Mouse (Mus musculus): Measurements from ENCODE around the gene Fgd5.
A peak's percentile ranks its signal among the peaks of the same experiment; 100 is the strongest.

The Fgd5 gene

DNA sequence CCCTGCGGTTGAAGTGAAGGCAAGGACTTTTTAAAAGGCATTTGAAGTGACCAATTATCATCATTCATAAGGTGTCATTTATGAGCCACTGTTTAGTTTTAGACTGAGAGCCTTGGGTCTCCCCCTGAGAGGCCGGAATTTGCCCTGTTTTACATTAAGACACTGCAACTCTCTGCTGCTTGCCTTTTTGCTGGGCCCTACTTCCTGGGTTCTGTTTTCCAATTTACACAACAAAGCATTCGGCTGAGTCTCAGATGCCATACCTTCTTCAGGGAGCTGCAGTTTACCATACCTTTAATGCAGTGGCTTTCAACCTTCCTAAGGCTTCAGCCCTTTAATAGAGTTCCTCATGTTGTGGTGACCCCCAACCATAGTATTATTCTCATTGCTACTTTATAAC lies 26.1 kb downstream of the Fgd5 start:
- DNase-seq (ENCODE audit: low spot score in 2 of 2), result no peak

DNA sequence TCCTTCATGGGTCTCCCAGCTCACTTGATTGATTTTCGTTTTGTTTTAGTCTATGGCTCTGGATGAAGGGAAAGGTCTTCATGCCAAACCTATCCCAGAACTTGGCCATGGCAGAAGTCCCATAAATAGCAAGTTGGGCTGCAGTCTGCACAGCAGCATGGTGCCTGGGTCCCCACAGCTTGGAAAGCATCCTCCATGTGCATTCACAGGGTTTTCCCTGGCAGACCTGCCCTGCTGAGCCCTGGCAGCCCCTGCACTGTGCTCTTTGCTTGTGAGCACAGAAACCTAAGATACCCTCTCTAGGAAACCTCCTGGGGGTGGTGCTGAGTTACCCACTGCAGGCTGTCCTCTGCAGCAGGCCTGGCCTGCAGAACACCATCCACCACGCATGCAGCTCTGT lies 32.2 kb downstream of the Fgd5 start:
- DNase-seq (ENCODE audit: low spot score in 2 of 2), result no peak

- no peak for DNase-seq (ENCODE audit: low spot score in 2 of 2)
Observed at GRCm38 (mm10) chr6:92012413-92012812, 33.7 kb downstream of the Fgd5 start.

DNA sequence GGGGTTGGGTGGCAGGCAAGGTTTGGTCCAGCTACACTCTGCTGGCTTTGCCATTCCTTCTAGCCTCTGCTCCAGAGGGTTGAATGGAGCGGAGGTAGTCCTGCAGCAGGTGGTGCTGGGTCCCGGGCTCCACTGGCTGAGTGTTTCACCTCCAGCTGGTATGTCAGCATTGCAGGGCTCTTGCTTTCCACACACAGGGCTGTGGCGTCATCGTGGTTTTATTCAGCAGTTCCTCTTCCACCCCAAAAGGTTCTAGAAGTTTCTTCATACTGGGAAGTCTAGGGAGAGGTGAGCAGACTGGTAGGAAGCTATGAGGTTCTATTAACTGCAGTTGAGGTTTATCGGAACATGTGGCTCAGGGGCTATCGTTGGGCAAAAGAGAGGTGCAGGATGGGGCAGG lies 34.4 kb downstream of the Fgd5 start:
- no peak for DNase-seq (ENCODE audit: low spot score in 2 of 2)

GRCm38 (mm10) chr6:92013620-92014019 lies 34.9 kb downstream of the Fgd5 start:
- DNase-seq (ENCODE audit: low spot score in 2 of 2), result no peak

DNA sequence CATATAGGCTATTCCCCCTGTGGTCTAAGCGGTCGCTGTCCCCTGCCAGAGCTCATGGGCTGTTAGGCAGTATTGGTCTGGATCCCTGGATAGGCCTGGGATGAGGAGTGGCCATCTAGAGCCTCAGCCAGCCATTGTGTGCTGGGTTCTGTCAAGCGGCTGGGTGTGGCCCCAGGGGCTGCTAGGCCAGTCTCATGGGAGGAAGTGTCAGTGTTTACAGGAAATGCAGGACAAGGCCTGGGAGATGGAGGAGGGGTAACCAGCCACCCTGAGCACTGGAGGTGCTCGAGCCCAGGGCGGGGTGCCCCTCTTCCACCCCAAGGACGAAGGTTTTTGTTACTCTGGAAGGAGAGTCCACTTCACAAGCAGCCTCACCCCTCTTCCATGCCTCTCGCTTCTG lies 36.3 kb downstream of the Fgd5 start:
- no peak for DNase-seq (ENCODE audit: low spot score in 2 of 2)

DNA sequence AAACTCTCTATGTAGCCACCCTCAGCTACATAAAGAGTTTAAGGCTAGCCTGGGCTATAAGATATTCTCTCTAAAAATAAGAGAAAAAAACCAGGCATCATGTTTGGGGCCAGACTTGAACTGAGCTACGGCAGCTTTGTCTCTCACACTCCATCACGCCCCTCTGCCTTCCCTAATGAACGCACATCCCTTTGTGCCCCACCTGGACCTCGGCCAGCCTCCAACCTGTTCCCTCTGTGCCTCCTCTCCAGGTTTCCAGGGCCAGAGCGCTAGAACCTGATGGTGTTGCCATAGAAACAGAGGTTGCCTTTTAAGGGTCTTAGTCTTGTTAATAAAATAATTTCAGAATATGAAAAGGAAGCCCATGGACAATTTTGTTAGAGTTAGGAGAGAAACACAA lies 37.2 kb downstream of the Fgd5 start:
- DNase-seq (ENCODE audit: low spot score in 2 of 2), result no peak

- no peak for DNase-seq (ENCODE audit: low spot score in 2 of 2)
Observed at GRCm38 (mm10) chr6:92016738-92017137, 38.1 kb downstream of the Fgd5 start.

DNA sequence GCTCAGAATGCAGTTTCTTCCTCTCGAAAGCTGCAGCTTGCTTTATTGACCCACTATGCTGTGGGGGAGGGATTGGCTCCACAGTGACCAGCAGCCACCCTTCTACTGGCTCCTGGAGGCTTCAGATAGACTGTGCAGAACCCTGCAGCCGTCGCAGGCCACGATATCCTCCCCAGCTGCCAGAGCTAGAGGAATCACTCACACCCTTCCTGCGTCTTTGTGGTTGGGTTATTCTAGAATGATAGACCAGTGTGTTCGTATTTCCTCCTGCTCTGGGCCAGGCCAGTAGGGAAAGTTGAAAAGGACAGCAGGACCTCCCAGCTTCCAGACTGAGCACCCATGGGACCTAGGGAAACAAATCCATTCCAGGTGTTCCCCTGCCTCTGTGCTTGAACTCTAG lies 39.7 kb downstream of the Fgd5 start:
- DNase-seq (ENCODE audit: low spot score in 2 of 2), result no peak

DNA sequence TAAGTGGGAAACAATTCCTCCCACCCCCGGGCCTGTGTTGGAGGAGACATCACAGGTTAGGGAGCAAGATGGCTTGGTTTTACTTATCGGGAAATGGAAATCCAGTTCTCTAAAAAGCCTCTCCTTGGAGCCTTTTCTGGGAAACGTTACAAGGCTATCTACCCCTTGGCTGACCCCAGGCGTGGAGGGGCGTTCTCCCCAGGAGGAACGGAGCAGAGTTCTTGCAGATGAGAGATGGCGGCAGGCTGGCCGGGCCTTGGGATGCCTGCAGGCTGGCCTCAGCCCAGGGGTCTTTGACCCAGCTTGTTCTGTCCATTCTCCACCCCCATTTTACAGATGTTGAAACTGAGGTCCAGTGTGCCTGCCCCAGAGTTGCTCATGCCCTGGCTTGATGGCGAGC lies 42.4 kb downstream of the Fgd5 start:
- peak in 1 of 2 experiments; percentile 54 for DNase-seq (ENCODE audit: low spot score in 2 of 2)

GRCm38 (mm10) chr6:92021506-92021905 lies 42.8 kb downstream of the Fgd5 start:
- DNase-seq (ENCODE audit: low spot score in 2 of 2), result peak in 1 of 2 experiments; percentile 35

DNA sequence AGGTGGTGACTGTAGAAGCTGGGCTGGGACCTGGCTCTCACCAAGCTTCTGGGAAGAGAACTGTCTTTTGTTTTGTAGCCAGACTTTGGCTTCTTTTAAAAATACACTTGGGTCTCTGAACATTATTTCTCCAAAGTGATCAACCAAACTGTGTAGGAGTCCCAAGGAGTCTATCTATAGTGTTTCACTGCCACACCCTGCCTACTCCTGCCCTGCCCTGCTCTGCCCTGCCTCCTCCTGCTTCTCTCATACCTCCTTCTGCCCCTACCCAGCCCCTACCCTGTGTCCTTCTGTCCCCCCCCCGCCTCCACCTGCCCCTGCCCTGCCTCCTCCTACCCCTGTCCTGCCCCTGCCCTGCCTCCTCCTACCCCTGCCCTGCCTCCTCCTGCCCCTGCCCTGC lies 46.6 kb downstream of the Fgd5 start:
- no peak for DNase-seq (ENCODE audit: low spot score in 2 of 2)

DNA sequence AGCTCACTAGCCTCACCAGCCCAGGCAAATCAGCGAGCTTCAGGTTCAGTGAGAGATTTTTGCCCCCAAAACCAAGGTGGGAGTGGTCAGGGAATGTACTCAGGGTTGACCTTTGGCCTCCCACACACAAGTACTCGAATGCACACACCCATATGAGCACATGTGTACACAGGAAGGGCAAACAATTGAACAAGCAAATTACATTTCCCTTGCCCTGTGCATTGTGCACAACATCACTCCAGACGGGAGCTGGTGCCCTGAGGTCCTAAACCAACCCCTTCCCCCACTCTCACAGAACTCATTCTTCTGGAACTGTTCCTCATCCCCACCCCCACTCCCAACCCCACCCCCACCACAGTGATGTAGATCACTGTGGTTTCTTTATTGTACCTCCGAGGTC lies 48.7 kb downstream of the Fgd5 start:
- DNase-seq (ENCODE audit: low spot score in 2 of 2), result no peak

DNA sequence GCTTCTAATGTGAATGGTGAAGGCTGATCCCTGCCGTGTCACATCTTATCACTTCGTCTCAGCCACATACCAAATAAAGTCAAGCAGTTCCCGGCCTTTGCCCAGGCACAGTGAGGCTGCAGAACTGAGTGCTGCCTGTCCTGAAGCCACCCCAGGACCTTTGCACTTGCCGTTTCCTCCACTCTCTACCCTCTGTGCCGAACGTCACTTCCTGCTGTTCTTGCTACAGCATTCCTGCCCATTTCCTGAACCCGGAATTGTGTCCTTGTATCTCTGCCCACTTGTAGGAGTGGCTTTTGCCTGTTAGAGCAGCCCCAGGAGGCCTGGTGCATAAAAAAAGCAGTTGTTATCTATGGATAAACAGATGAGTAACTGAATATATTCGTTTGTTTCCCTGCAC lies 52.0 kb downstream of the Fgd5 start:
- DNase-seq (ENCODE audit: low spot score in 2 of 2), result no peak

DNA sequence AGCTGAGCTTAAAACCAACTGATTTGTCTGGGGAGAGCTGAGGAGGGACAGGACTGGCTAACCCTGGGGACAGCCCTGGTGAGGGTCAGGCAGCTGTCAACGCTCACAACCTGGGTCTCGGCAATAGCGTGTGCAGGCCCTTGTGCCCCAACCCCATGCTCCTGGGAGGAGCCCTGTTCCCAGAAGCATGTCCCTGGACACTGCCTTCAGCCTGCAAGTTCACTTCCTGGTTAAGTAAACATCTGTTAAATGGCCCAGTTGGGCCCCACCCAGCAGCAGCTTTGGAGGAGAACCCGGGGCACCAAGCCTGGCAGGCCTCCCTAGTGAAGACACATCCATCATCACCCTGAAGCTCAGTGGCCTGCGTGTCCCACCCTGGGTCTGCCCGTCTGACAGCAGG lies 56.0 kb downstream of the Fgd5 start:
- DNase-seq (ENCODE audit: low spot score in 2 of 2), result peak; percentile 27 to 31

- no peak for DNase-seq (ENCODE audit: low spot score in 2 of 2)
Observed at GRCm38 (mm10) chr6:92036372-92036771, 57.7 kb downstream of the Fgd5 start.

GRCm38 (mm10) chr6:92038158-92038557 lies 59.5 kb downstream of the Fgd5 start:
- DNase-seq (ENCODE audit: low spot score in 2 of 2), result no peak

GRCm38 (mm10) chr6:92041271-92041670 lies 62.6 kb downstream of the Fgd5 start:
- no peak for DNase-seq (ENCODE audit: low spot score in 2 of 2)

DNA sequence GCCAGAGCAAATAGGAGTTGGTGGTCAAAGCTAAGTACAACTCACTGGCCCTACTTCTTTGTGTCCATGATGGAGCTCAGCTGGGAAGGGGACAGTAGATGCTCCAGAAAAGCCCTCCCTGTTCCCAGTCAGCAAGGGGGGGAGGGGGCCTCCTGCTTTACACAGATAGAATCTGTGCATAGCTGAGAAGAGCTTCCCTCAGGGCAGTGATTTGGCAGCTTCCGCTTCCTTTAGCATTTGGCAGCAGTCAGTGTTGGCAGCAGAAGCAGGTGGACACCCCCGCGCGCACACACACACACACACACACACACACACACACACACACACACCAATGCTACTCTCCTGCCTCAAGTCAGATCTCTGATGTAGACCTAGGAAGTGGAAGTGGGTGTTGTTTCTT lies 63.4 kb downstream of the Fgd5 start:
- DNase-seq (ENCODE audit: low spot score in 2 of 2), result no peak

DNA sequence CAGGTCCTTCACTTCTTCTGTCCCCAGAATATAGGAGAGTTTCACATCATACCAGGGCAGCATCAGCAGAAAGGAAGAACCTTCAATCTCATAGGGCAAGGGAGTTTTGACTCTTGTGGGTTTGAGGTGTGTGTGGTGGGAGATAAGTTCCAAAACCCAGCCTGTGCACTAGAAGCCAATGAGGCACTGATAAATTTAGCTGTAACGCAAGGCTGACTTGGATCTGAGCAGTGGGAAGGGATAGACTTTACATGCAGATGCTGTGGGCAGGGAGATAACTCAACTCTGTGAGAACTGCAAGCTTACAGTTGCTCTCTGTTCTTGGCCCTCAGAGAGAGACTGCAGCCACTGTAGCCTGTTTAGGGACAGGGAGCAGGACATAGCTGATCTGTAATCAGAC lies 64.2 kb downstream of the Fgd5 start:
- DNase-seq (ENCODE audit: low spot score in 2 of 2), result no peak

- no peak for DNase-seq (ENCODE audit: low spot score in 2 of 2)
Observed at GRCm38 (mm10) chr6:92057768-92058167, 79.1 kb downstream of the Fgd5 start.

GRCm38 (mm10) chr6:92061725-92062124 lies 83.0 kb downstream of the Fgd5 start:
- DNase-seq (ENCODE audit: low spot score in 2 of 2), result no peak

- no peak for DNase-seq (ENCODE audit: low spot score in 2 of 2)
Observed at GRCm38 (mm10) chr6:92063452-92063851, 84.8 kb downstream of the Fgd5 start.

- DNase-seq (ENCODE audit: low spot score in 2 of 2), result no peak
Observed at GRCm38 (mm10) chr6:92064101-92064500, 85.4 kb downstream of the Fgd5 start.
